Mouse (Mus musculus) embryonic fibroblast, embryonic 13.5 days (primary cell): ENCODE data around the gene Cdhr1.

Experiments
- CTCF ChIP-seq: IDR thresholded peaks from 2 replicates; pipeline ENCODE4 v1.5.1; 2011; ENCODE audit warnings: mild to moderate bottlenecking, control low read depth, low read length, moderate library complexity, borderline replicate concordance; ENCODE audit not compliant: insufficient read depth
- POLR2A ChIP-seq: IDR thresholded peaks from 2 replicates; pipeline ENCODE4 v1.6.1; 2011; ENCODE audit warnings: low read depth, mild to moderate bottlenecking, control low read depth, low read length, moderate library complexity

- TF ChIP-seq POLR2A (no peak), CTCF (no peak)
Observed at GRCm38 (mm10) chr14:37109460-37109859, 11.3 kb upstream of the Cdhr1 start.
